Mouse (Mus musculus) hindbrain, embryonic 14.5 days (tissue): ENCODE data around the gene Surf2. TPM values are rescaled to one million over a fixed set of nuclear protein-coding genes. Genes with fewer than 3 reads are reported as not detected.

Source experiments
- ATAC-seq: fragments of 200-750 bp; cut with Nextera tagmentation; 2 replicates; pipeline ENCODE4 v1.8.0; 2017; ENCODE audit warnings: moderate number of reproducible peaks, mild to moderate bottlenecking, moderate TSS enrichment, moderate library complexity; ENCODE audit not compliant: low FRiP score
- DNase-seq: peaks from one replicate; pipeline ENCODE4 v3.0.0-alpha.2; 2015; ENCODE audit warnings: low spot score
- H3K27ac ChIP-seq: fragments of 300-500 bp; sonication (generic); 2 replicates; pipeline ENCODE4 v1.5.1; 2014; ENCODE audit warnings: mild to moderate bottlenecking, moderate library complexity
- H3K27me3 ChIP-seq: fragments of 300-500 bp; sonication (generic); 2 replicates; pipeline ENCODE4 v1.6.1; 2014; ENCODE audit warnings: mild to moderate bottlenecking, low read length, mixed read lengths; ENCODE audit not compliant: control insufficient read depth, insufficient read depth
- H3K36me3 ChIP-seq: fragments of 300-500 bp; sonication (generic); replicated peaks from 2 replicates; pipeline ENCODE4 v1.6.1; 2014; ENCODE audit not compliant: control insufficient read depth, insufficient read depth
- H3K4me1 ChIP-seq: fragments of 300-500 bp; sonication (generic); replicated peaks from 2 replicates; pipeline ENCODE4 v1.6.1; 2014; ENCODE audit warnings: antibody characterized with exemption, low read length, mixed read lengths; ENCODE audit not compliant: control insufficient read depth, insufficient read depth
- H3K4me2 ChIP-seq: fragments of 300-500 bp; sonication (generic); replicated peaks from 2 replicates; pipeline ENCODE4 v1.6.1; 2014; ENCODE audit warnings: mild to moderate bottlenecking, moderate library complexity
- H3K4me3 ChIP-seq: fragments of 300-500 bp; sonication (generic); replicated peaks from 2 replicates; pipeline ENCODE4 v1.5.1; 2014; ENCODE audit warnings: mild to moderate bottlenecking, low read length
- H3K9ac ChIP-seq: fragments of 300-500 bp; sonication (generic); 2 replicates; pipeline ENCODE4 v1.6.1; 2014
- H3K9me3 ChIP-seq: fragments of 300-500 bp; sonication (generic); 2 replicates; pipeline ENCODE4 v1.6.1; 2016; ENCODE audit warnings: low read length; ENCODE audit not compliant: control insufficient read depth
- WGBS: fragments of 180-500 bp; shearing (Covaris S2); extraction: QIAGEN DNeasy Blood & Tissue Kit; methylation state at CpG from one replicate; pipeline ENCODE4 v1.1.7; 2014; 5-methylcytosine and 5-hydroxymethylcytosine counted together
- polyA plus RNA-seq: library from polyadenylated mRNA; unstranded; fragments of >200 nt; fragmentation: Nextera tagmentation; extraction: Ambion mirVana; gene quantifications from 2 replicates; pipeline ENCODE4 v1.2.1, GENCODE M21; 2014

Surf2 gene
- polyA plus RNA-seq, 1 experiment from 2014 or later: 44.1 TPM

DNA sequence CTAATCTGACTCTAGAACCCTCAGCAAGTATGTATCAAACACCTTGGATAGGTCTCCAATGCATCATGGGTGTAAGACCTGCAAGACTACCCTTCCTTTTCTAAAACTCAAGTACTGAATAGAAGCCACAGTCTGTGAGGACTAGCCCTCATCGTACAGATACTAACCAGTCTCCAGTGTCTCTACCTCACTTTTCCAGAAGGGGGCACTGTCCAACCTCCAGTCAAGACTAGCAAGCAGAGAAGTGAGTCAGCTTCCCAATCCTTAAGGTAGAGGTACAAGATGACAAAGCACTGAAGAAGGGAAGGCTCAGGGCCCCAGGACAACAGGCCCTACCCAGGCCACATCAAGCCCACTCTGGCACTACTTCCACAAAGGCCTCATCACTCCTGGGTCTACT lies 14.2 kb downstream of the Surf2 start:
- 33% methylated on average over 1 of the region's 1 CpGs for WGBS
- peaks cover 17% of the 10 kb centered on the region for H3K4me1 ChIP-seq
- no peaks in the 10 kb centered on the region for H3K27me3 ChIP-seq
- peaks cover 47% of the 10 kb centered on the region for H3K36me3 ChIP-seq
- H3K4me3 ChIP-seq: no peak overlapping the region
- no peaks in the 10 kb centered on the region for H3K9me3 ChIP-seq
- no peak overlapping the region for H3K9ac ChIP-seq
- DNase-seq (peak; percentile 63), ATAC-seq (no peak)
- H3K4me2 ChIP-seq: no peak overlapping the region
- H3K27ac ChIP-seq: no peak overlapping the region

DNA sequence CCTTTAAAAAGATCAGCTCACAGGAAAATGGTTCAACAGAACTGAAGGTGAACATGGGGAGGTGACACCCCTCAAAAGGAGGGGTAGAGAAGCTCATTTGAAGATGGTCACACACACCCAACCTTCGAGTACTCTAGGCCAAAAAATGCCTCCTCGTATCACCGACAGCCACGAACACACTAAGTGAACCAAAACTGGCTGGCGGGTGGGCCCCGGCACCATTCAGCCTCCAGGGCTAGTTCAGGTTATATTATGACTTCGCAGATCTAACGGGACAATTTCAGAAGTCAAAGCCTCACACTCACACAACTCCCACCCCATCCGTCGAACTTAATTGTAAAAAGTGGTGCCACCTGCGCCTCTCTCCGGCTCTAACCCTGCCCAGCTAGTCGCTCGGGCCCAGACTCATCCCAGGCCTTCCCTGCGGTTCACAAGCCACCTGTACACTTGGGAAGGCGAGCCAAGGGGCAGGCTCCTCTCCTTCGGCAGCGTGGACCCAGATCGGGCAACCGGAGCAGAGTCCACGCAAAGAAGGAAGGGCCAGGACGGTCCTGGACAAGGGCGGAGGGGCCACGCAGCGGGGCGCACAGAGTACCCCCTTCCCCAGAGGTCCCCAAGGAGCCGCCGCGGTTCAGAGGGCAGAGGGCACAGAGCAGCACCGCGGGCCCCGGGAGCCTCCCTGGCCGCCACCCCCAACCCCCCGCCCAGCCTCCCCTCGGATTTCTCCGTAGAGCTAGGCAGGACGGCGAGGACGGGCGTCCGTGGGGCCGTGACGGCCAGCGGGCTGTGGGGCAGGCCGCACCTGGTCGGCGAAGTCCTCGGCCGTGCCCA lies 16.5 kb downstream of the Surf2 start:
- Histone ChIP-seq H3K36me3 (0 out of 2 replicates have a peak, but pooled peaks cover 26% of the 10 kb centered on the region), H3K4me2 (peak overlapping the region; percentile 94), H3K4me3 (peak overlapping the region; percentile 71), H3K9ac (peak overlapping the region; percentile 89), H3K27ac (peak overlapping the region; percentile 73), H3K27me3 (no peaks in the 10 kb centered on the region), H3K9me3 (no peaks in the 10 kb centered on the region), H3K4me1 (peaks cover 17% of the 10 kb centered on the region)
- DNase-seq (no peak), ATAC-seq (peak; percentile 58; the same call in 1 of the 2 replicates)
- WGBS: 2% methylated on average over 48 of the region's 49 CpGs

DNA sequence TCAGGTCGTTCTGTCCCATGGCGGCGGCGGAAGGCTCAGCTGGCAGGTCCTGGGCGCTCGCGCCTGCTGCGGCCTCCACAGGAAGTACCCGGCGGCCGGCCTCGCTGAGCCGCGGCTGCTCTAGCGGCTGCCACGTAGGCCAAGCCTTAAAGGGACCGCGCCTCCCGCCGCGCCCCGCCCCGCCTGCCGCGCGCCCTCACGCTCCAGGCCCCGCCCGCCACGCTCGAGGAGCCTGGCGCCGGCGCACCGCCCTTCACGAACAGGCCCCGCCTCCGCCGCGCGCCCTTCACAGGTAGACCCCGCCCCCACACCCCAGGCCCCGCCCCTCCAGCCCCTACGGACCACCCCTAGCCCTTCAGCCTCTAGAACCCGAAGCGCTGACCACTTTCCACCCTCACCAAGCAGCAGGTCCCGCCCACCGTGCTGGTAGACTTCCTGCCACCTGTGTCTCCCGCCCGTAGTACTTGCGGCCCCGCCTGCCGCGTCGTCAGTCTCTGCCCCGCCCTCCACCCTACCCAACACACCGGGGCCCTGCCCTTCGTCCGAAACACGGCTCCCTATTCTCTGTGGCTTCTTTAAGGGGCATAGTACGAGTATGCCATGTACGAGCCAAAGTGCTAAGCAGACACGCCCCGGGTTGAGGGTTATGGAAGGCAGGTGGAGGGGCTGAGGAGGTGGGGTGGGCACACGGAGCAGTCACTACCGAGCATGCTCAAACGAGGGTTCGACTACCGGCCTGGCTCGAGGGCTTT lies 17.3 kb downstream of the Surf2 start, which contains the start of the genes Surf4 and Stkld1:
Surf4 (minus strand) TSS at position 625 of the 752 bp plus-strand sequence.
Stkld1 (plus strand) TSS at position 744 of the 752 bp plus-strand sequence.
- Histone ChIP-seq H3K27me3 (no peaks in the 10 kb centered on the region), H3K27ac (peak within 1 kb of the TSS; percentile 73), H3K9me3 (no peaks in the 10 kb centered on the region), H3K4me3 (peak within 1 kb of the TSS; percentile 71), H3K36me3 (0 out of 2 replicates have a peak, but pooled peaks cover 25% of the 10 kb centered on the region), H3K9ac (peak within 1 kb of the TSS; percentile 89), H3K4me1 (peaks cover 17% of the 10 kb centered on the region), H3K4me2 (peak within 1 kb of the TSS; percentile 94)
- peak; percentile 96 for ATAC-seq
- DNase-seq: peak; percentile 88
- 1% methylated on average over 62 of the region's 70 CpGs for WGBS

DNA sequence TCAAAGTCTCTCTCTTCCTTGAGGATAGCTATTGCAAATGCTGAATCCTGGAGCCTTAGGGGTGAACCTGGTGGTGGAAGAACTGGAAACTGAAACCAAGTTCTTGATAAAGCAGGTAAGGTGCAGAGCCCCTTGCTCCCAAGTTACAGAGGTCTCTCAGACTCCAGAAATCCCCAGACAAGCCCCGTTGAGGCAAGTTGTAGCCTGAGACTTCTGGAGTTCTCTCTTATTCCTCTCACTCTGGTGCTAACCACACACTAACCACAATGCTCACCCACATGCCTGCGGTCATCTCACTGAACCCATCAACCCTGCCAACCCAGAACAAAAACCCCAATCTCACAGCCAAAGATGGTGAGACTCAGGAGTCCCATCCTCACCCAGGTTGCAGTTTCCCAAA lies 19.1 kb downstream of the Surf2 start:
- ATAC-seq (no peak), DNase-seq (no peak)
- H3K4me1 ChIP-seq: peaks cover 17% of the 10 kb centered on the region
- WGBS: 94% methylated on average over 2 of the region's 2 CpGs
- H3K9ac ChIP-seq: no peak overlapping the region
- no peaks in the 10 kb centered on the region for H3K27me3 ChIP-seq
- no peaks in the 10 kb centered on the region for H3K9me3 ChIP-seq
- 0 out of 2 replicates have a peak, but pooled peaks cover 12% of the 10 kb centered on the region for H3K36me3 ChIP-seq
- no peak overlapping the region for H3K4me2 ChIP-seq
- no peak overlapping the region for H3K4me3 ChIP-seq
- H3K27ac ChIP-seq: no peak overlapping the region

- no peak overlapping the region for H3K27ac ChIP-seq
- H3K9me3 ChIP-seq: no peaks in the 10 kb centered on the region
- DNase-seq: no peak
- no peak overlapping the region for H3K4me3 ChIP-seq
- H3K27me3 ChIP-seq: no peaks in the 10 kb centered on the region
- 80% methylated on average over 1 of the region's 1 CpGs for WGBS
- H3K36me3 ChIP-seq: 0 out of 2 replicates have a peak, but pooled peaks cover 1% of the 10 kb centered on the region
- peaks cover 13% of the 10 kb centered on the region for H3K4me1 ChIP-seq
- H3K9ac ChIP-seq: no peak overlapping the region
- ATAC-seq: no peak
- H3K4me2 ChIP-seq: no peak overlapping the region
Observed at GRCm38 (mm10) chr2:26936425-26936824, 20.3 kb downstream of the Surf2 start.

- 52% methylated on average over 5 of the region's 5 CpGs for WGBS
Observed at GRCm38 (mm10) chr2:26941539-26941938, 25.4 kb downstream of the Surf2 start.

DNA sequence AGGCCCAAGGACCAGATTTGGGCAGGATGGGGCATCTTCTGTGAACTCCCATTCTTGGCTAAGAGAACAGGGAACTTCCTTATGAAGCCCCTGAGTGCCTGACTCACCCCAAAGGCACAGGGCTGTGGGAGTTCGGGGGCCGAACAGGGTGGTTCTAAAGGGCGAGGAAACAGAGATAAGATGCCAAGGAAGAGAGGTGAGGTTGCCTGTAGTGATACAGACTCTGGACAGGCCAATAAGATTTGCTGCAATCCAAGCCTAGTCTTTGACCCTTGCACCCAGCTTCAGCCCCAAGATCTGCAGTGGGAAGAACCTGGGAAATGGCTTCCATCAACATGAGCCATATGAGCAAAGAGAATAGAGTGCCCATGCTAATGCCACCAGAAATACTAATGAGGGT lies 27.1 kb downstream of the Surf2 start:
- 83% methylated on average over 3 of the region's 3 CpGs for WGBS

More at GRCm38 (mm10) chr2:26941539-26941938, 25.4 kb downstream of the Surf2 start:
- no peak overlapping the region for H3K9ac ChIP-seq
- no peak overlapping the region for H3K4me2 ChIP-seq
- no peaks in the 10 kb centered on the region for H3K4me1 ChIP-seq
- H3K4me3 ChIP-seq: no peak overlapping the region
- DNase-seq (no peak), ATAC-seq (no peak)
- no peaks in the 10 kb centered on the region for H3K9me3 ChIP-seq
- no peaks in the 10 kb centered on the region for H3K27me3 ChIP-seq
- H3K36me3 ChIP-seq: no peaks in the 10 kb centered on the region
- no peak overlapping the region for H3K27ac ChIP-seq

GRCm38 (mm10) chr2:26950411-26950810 lies 34.2 kb downstream of the Surf2 start:
- WGBS: 91% methylated on average over 2 of the region's 2 CpGs
- Histone ChIP-seq H3K36me3 (peaks cover 52% of the 10 kb centered on the region), H3K27ac (no peak overlapping the region), H3K4me1 (no peaks in the 10 kb centered on the region), H3K9me3 (no peaks in the 10 kb centered on the region), H3K9ac (no peak overlapping the region), H3K4me3 (no peak overlapping the region), H3K27me3 (no peaks in the 10 kb centered on the region), H3K4me2 (no peak overlapping the region)
- ATAC-seq (no peak), DNase-seq (no peak)

More for the DNA sequence above, 27.1 kb downstream of the Surf2 start:
- Histone ChIP-seq H3K4me1 (no peaks in the 10 kb centered on the region), H3K9me3 (no peaks in the 10 kb centered on the region), H3K4me3 (no peak overlapping the region), H3K27me3 (no peaks in the 10 kb centered on the region), H3K27ac (no peak overlapping the region), H3K9ac (no peak overlapping the region), H3K4me2 (no peak overlapping the region), H3K36me3 (peaks cover 9% of the 10 kb centered on the region; the same call in 1 of the 2 replicates)
- DNase-seq (no peak), ATAC-seq (no peak)

DNA sequence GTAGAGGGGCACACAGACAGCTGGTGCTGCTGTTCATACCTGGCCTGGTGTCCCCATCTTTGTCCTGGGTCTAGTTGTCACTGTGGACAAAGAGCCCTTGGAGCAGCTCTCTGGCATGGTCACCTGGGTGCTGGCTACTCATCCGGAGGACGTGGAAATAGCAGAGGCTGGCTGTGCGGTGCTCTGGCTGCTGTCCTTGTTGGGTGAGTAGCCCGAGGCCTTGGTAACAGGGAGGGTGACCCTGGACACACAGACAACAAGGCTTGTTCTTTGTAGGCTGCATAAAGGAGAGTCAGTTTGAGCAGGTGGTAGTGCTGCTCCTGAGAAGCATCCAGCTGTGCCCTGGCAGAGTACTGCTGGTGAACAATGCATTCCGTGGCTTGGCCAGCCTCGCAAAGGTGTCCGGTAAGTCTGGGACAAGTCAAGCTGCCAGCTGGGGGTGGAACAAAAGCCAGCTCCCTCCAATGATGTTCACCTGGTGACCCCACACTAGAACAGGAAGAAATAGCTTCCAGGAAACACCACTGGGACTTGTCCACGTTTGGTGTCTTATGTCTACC lies 35.3 kb downstream of the Surf2 start:
- ATAC-seq (no peak), DNase-seq (no peak)
- Histone ChIP-seq H3K4me3 (no peak overlapping the region), H3K27ac (no peak overlapping the region), H3K4me1 (no peaks in the 10 kb centered on the region), H3K9me3 (no peaks in the 10 kb centered on the region), H3K36me3 (peaks cover 63% of the 10 kb centered on the region), H3K9ac (no peak overlapping the region), H3K4me2 (no peak overlapping the region), H3K27me3 (no peaks in the 10 kb centered on the region)
- WGBS: 87% methylated on average over 8 of the region's 8 CpGs
